Mouse (Mus musculus): Measurements from ENCODE around the gene Ctcf. TPM values are rescaled to one million over a fixed set of nuclear protein-coding genes. Genes with fewer than 3 reads are reported as not detected.

The Ctcf gene
- total and polyA plus RNA-seq, 2 experiments: 6.6 to 15.6 TPM

DNA sequence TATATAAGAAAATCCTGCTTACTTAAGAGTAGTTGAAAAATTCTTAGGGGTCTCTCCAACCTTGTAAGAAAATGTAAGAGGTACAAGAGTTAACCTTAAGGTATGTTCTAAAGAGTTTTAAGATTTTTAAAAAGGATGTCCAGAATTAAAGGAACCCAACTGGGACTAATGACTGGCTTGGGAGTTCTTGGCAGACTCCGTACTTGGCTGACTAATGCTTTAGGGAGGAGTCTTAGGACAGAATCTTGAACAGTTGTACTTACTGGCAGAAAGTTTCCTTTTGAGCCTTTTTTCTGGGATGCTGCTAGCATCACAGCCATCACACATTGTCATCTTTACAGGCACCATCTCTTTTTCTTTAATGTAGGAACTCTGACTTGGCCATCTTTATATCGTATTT lies 4.1 kb downstream of the Ctcf start:
- TF ChIP-seq POLR2A (IDR thresholded peaks at IDR 0.05; ENCODE audit: extremely low read depth, insufficient read depth, low read length) (no peak), CTCF (IDR thresholded peaks at IDR 0.05; ENCODE audit: low read depth, low read length) (no peak)
- Histone ChIP-seq H3K9ac (ENCODE audit: low read depth, low read length) (no peak overlapping the region), H3K27me3 (ENCODE audit: control insufficient read depth, insufficient read depth, low read length) (no peaks in the 10 kb centered on the region), H3K36me3 (ENCODE audit: control insufficient read depth, insufficient read depth, low read length) (peaks cover 6% of the 10 kb centered on the region), H3K27ac (replicated peaks; ENCODE audit: insufficient read depth, low read depth, low read length) (no peak overlapping the region), H3K4me1 (ENCODE audit: control insufficient read depth, insufficient read depth, low read length) (peaks cover 7% of the 10 kb centered on the region), H3K4me3 (ENCODE audit: insufficient read depth, low read depth, low read length) (no peak overlapping the region), H3K79me2 (ENCODE audit: control insufficient read depth, insufficient read depth, low read length) (peaks cover 21% of the 10 kb centered on the region)
- WGBS: 66% methylated on average over 2 of the region's 2 CpGs
- DNase-seq (ENCODE audit: extremely low read depth, low read depth, low spot score): peak; percentile 28

DNA sequence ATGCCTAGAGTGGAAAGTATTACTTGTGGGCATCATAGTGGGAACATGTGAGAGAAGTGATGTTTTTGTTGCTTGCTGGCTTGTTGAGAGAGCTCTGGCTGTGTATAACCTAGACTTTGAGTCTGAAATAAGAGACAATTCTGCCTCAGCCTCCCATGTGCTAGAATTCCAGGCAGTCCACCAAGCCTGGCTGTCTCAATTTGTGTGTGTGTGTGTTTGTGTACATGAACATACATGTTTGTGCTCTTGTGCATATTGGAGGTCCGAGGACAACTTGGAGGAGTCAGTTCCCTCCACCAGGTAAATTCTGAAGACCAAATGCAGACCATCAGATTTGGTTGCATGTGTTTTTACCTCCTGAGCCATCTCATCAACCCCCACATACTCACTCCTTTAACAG lies 8.8 kb downstream of the Ctcf start:
- DNase-seq (ENCODE audit: extremely low read depth, low read depth, low spot score): no peak
- no peak overlapping the region for H3K9ac ChIP-seq (ENCODE audit: low read depth, low read length)
- H3K79me2 ChIP-seq (ENCODE audit: control insufficient read depth, insufficient read depth, low read length): peaks cover 13% of the 10 kb centered on the region; the same call in 1 of the 2 replicates
- WGBS: 93% methylated on average over 1 of the region's 1 CpGs
- TF ChIP-seq CTCF (IDR thresholded peaks at IDR 0.05; ENCODE audit: low read depth, low read length) (no peak), POLR2A (IDR thresholded peaks at IDR 0.05; ENCODE audit: extremely low read depth, insufficient read depth, low read length) (no peak)
- no peaks in the 10 kb centered on the region for H3K27me3 ChIP-seq (ENCODE audit: control insufficient read depth, insufficient read depth, low read length)
- no peak overlapping the region for H3K27ac ChIP-seq (replicated peaks; ENCODE audit: insufficient read depth, low read depth, low read length)
- peaks cover 1% of the 10 kb centered on the region; the same call in 1 of the 2 replicates for H3K4me1 ChIP-seq (ENCODE audit: control insufficient read depth, insufficient read depth, low read length)
- H3K4me3 ChIP-seq (ENCODE audit: insufficient read depth, low read depth, low read length): no peak overlapping the region
- H3K36me3 ChIP-seq (ENCODE audit: control insufficient read depth, insufficient read depth, low read length): peaks cover 8% of the 10 kb centered on the region

DNA sequence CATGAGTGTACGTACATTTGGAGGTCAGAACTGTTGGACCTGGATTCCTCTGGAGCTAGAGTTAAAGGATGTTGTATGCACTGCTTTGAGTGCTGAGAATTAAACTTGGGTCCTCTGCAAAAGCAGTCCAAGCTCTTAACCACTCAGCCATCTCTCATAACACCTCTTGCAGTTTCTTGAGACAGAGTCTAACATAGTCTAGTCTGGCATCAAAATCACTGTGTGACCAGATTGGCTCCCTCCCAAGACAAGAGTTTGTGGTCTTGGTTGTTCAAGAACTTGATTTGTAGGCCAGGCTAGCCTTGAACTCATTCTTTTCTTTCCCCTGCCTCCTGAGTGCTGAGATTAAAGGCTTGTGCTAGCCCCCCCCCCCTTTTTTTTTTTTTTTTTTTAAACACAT lies 12.6 kb downstream of the Ctcf start:
- H3K27me3 ChIP-seq (ENCODE audit: control insufficient read depth, insufficient read depth, low read length): no peaks in the 10 kb centered on the region
- no peak overlapping the region for H3K27ac ChIP-seq (replicated peaks; ENCODE audit: insufficient read depth, low read depth, low read length)
- no peak for TF ChIP-seq CTCF (IDR thresholded peaks at IDR 0.05; ENCODE audit: low read depth, low read length)
- no peak for TF ChIP-seq POLR2A (IDR thresholded peaks at IDR 0.05; ENCODE audit: extremely low read depth, insufficient read depth, low read length)
- DNase-seq (ENCODE audit: extremely low read depth, low read depth, low spot score): no peak
- H3K4me3 ChIP-seq (ENCODE audit: insufficient read depth, low read depth, low read length): no peak overlapping the region
- WGBS: 94% methylated on average over 1 of the region's 1 CpGs
- peaks cover 6% of the 10 kb centered on the region for H3K36me3 ChIP-seq (ENCODE audit: control insufficient read depth, insufficient read depth, low read length)
- H3K79me2 ChIP-seq (ENCODE audit: control insufficient read depth, insufficient read depth, low read length): peaks cover 19% of the 10 kb centered on the region; the same call in 1 of the 2 replicates
- peaks cover 1% of the 10 kb centered on the region; the same call in 1 of the 2 replicates for H3K4me1 ChIP-seq (ENCODE audit: control insufficient read depth, insufficient read depth, low read length)
- H3K9ac ChIP-seq (ENCODE audit: low read depth, low read length): no peak overlapping the region

DNA sequence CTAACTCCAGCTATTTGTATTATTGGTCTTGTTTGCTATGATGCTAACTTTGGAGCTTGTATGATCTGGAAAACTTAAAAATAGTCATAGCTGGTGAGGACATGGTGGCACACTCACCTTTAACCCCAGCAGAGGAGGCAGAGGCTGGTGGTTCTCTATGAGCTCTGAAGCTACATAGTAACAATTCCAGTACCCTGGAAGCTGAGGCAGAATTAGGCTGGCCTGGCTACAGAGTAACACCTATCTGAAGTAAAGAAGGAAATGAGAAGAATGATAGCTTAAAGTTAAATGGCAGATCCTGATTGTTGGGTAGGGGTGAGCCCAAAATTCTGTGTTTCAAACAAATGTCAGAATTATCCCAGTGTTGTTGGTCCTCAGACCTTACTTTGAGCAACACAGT lies 21.3 kb downstream of the Ctcf start:
- Histone ChIP-seq H3K79me2 (ENCODE audit: control insufficient read depth, insufficient read depth, low read length) (peaks cover 12% of the 10 kb centered on the region; the same call in 1 of the 2 replicates), H3K4me1 (ENCODE audit: control insufficient read depth, insufficient read depth, low read length) (no peaks in the 10 kb centered on the region)

DNA sequence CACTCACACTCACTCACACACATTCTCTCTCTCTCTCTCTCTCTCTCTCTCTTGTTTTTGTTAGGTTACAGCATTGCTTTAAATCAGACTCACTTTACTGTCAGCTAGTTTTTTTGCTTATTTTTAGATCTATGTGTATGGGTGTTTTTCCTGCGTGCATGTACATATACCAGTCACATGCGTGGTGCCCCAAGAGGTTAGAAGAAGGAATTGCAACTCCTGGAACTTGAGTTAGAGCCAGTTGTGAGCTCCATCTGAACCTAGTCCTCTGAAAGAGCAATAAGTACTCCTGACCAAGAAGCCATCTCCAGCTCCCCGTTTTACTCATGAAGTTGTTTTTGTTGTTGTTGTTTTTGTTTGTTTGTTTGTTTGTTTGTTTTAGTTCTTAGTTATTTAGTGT lies 24.8 kb downstream of the Ctcf start:
- no peak overlapping the region for H3K27ac ChIP-seq (replicated peaks; ENCODE audit: insufficient read depth, low read depth, low read length)
- peaks cover 3% of the 10 kb centered on the region; the same call in 1 of the 2 replicates for H3K79me2 ChIP-seq (ENCODE audit: control insufficient read depth, insufficient read depth, low read length)
- peak; percentile 35 for DNase-seq (ENCODE audit: extremely low read depth, low read depth, low spot score)
- peak; percentile 16; the same call in 1 of the 2 replicates for TF ChIP-seq CTCF (IDR thresholded peaks at IDR 0.05; ENCODE audit: low read depth, low read length)
- TF ChIP-seq POLR2A (IDR thresholded peaks at IDR 0.05; ENCODE audit: extremely low read depth, insufficient read depth, low read length): no peak
- peaks cover 18% of the 10 kb centered on the region for H3K36me3 ChIP-seq (ENCODE audit: control insufficient read depth, insufficient read depth, low read length)
- H3K4me3 ChIP-seq (ENCODE audit: insufficient read depth, low read depth, low read length): no peak overlapping the region
- H3K4me1 ChIP-seq (ENCODE audit: control insufficient read depth, insufficient read depth, low read length): no peaks in the 10 kb centered on the region
- H3K9ac ChIP-seq (ENCODE audit: low read depth, low read length): no peak overlapping the region
- no peaks in the 10 kb centered on the region for H3K27me3 ChIP-seq (ENCODE audit: control insufficient read depth, insufficient read depth, low read length)
- WGBS: 79% methylated on average over 3 of the region's 3 CpGs

More for the DNA sequence above, 21.3 kb downstream of the Ctcf start:
- H3K9ac ChIP-seq (ENCODE audit: low read depth, low read length): no peak overlapping the region
- no peak overlapping the region for H3K4me3 ChIP-seq (ENCODE audit: insufficient read depth, low read depth, low read length)
- H3K27me3 ChIP-seq (ENCODE audit: control insufficient read depth, insufficient read depth, low read length): no peaks in the 10 kb centered on the region
- no peak for DNase-seq (ENCODE audit: extremely low read depth, low read depth, low spot score)
- no peak overlapping the region for H3K27ac ChIP-seq (replicated peaks; ENCODE audit: insufficient read depth, low read depth, low read length)
- H3K36me3 ChIP-seq (ENCODE audit: control insufficient read depth, insufficient read depth, low read length): peaks cover 3% of the 10 kb centered on the region; the same call in 1 of the 2 replicates
- TF ChIP-seq POLR2A (IDR thresholded peaks at IDR 0.05; ENCODE audit: extremely low read depth, insufficient read depth, low read length): no peak
- no peak for TF ChIP-seq CTCF (IDR thresholded peaks at IDR 0.05; ENCODE audit: low read depth, low read length)

DNA sequence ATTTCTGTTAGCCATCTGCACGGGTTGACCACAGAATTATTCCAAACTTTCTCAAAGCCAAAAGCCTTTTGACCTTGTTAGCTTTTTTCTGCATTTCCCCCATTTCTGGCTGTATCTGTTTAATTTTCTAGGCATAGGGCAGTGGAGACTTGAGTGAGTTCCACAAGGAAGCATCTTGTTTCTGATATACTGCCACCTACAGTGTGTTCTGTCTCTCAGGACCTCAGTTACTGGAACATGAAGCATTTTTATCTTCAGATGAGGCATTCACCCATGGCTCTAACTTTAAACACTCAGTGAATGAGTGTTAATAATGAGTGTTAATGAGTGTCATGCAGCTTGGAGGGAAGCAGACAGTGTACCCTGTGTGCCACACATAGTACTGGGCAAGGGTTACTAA lies 41.5 kb downstream of the Ctcf start:
- TF ChIP-seq CTCF (IDR thresholded peaks at IDR 0.05; ENCODE audit: low read depth, low read length): peak; percentile 8; the same call in 1 of the 2 replicates
- no peak for TF ChIP-seq POLR2A (IDR thresholded peaks at IDR 0.05; ENCODE audit: extremely low read depth, insufficient read depth, low read length)
- WGBS: 61% methylated on average over 1 of the region's 1 CpGs
- DNase-seq (ENCODE audit: extremely low read depth, low read depth, low spot score): no peak
- peaks cover 57% of the 10 kb centered on the region for H3K36me3 ChIP-seq (ENCODE audit: control insufficient read depth, insufficient read depth, low read length)
- H3K9ac ChIP-seq (ENCODE audit: low read depth, low read length): no peak overlapping the region
- no peaks in the 10 kb centered on the region for H3K27me3 ChIP-seq (ENCODE audit: control insufficient read depth, insufficient read depth, low read length)
- H3K27ac ChIP-seq (replicated peaks; ENCODE audit: insufficient read depth, low read depth, low read length): no peak overlapping the region
- no peaks in the 10 kb centered on the region for H3K4me1 ChIP-seq (ENCODE audit: control insufficient read depth, insufficient read depth, low read length)
- no peaks in the 10 kb centered on the region for H3K79me2 ChIP-seq (ENCODE audit: control insufficient read depth, insufficient read depth, low read length)
- no peak overlapping the region for H3K4me3 ChIP-seq (ENCODE audit: insufficient read depth, low read depth, low read length)
